Mouse (Mus musculus) embryonic facial prominence, embryonic 11.5 days (tissue): ENCODE measurements around the gene Defb36. TPM values are rescaled to one million over a fixed set of nuclear protein-coding genes. Genes with fewer than 3 reads are reported as not detected.
A peak's percentile ranks its signal among the peaks of the same experiment; 100 is the strongest.

ENCODE experiments used
- ATAC-seq: fragments of 200-750 bp; cut with Nextera tagmentation; replicated peaks from 2 replicates; pipeline ENCODE4 v1.8.0; 2017; ENCODE audit warnings: low read depth; ENCODE audit not compliant: insufficient number of reproducible peaks, low FRiP score, low TSS enrichment
- DNase-seq: peaks from one replicate; pipeline ENCODE4 v3.0.0-alpha.2; 2015; ENCODE audit warnings: low spot score
- H3K27ac ChIP-seq: fragments of 300-500 bp; sonication (generic); replicated peaks from 2 replicates; pipeline ENCODE4 v1.5.1; 2014; ENCODE audit warnings: mild to moderate bottlenecking, low read depth, low read length, control low read depth
- H3K27me3 ChIP-seq: fragments of 300-500 bp; sonication (generic); 2 replicates; pipeline ENCODE4 v1.6.1; 2014; ENCODE audit warnings: mild to moderate bottlenecking, low read length, moderate library complexity, mixed read lengths; ENCODE audit not compliant: control insufficient read depth, insufficient read depth
- H3K36me3 ChIP-seq: fragments of 300-500 bp; sonication (generic); replicated peaks from 2 replicates; pipeline ENCODE4 v1.6.1; 2014; ENCODE audit warnings: low read depth, mild to moderate bottlenecking, low read length, moderate library complexity, mixed read lengths; ENCODE audit not compliant: control insufficient read depth, insufficient read depth
- H3K4me1 ChIP-seq: fragments of 300-500 bp; sonication (generic); 2 replicates; pipeline ENCODE4 v1.6.1; 2014; ENCODE audit warnings: low read length, mixed read lengths; ENCODE audit not compliant: control insufficient read depth, insufficient read depth
- H3K4me2 ChIP-seq: fragments of 300-500 bp; sonication (generic); 2 replicates; pipeline ENCODE4 v1.6.1; 2014; ENCODE audit warnings: low read depth, mild to moderate bottlenecking, control low read depth, low read length, moderate library complexity
- H3K4me3 ChIP-seq: fragments of 300-500 bp; sonication (generic); 2 replicates; pipeline ENCODE4 v1.5.1; 2014; ENCODE audit warnings: low read depth, low read length, control low read depth
- H3K9ac ChIP-seq: fragments of 300-500 bp; sonication (generic); replicated peaks from 2 replicates; pipeline ENCODE4 v1.6.1; 2014; ENCODE audit warnings: mild to moderate bottlenecking, control low read depth, low read length
- H3K9me3 ChIP-seq: fragments of 300-500 bp; sonication (generic); replicated peaks from 2 replicates; pipeline ENCODE4 v1.6.1; 2016; ENCODE audit warnings: mild to moderate bottlenecking, low read length, inconsistent platforms, mixed read lengths; ENCODE audit not compliant: control insufficient read depth
- WGBS: fragments of 180-500 bp; shearing (Covaris S2); extraction: QIAGEN DNeasy Blood & Tissue Kit; methylation state at CpG from one replicate; pipeline ENCODE4 v1.1.7; 2014; 5-methylcytosine and 5-hydroxymethylcytosine counted together
- polyA plus RNA-seq: library from polyadenylated mRNA; unstranded; fragments of >200 nt; fragmentation: Nextera tagmentation; extraction: Ambion mirVana; gene quantifications from 2 replicates; pipeline ENCODE4 v1.2.1, GENCODE M21; 2014

Defb36 gene
- polyA plus RNA-seq, 1 experiment from 2014 or later, result not detected

DNA sequence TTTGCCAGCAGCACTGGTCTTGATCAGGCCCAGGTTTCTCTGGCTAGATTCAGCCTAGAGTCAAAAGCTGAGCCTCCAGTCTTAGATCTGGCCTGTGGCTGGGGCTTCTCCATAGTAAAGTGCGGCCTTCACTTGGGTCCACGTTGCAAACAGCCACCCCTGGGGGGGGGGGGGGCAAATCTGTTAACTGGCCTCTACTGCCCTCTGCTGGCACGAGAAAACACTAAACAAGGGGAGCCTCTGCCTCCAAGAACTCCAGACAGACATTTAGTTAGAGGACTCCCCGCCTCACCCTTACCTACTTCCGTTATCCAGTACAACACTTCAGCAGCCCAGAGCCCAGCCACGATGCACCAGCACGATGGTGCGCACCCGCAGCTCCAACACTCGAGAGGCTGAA, 53.3 kb downstream of the Defb36 start:
- ATAC-seq, result no peak
- peak; percentile 28 for DNase-seq
- H3K4me2 ChIP-seq, result no peak overlapping the region
- H3K27ac ChIP-seq, result no peak overlapping the region
- no peak overlapping the region for H3K4me3 ChIP-seq
- no peaks in the 10 kb centered on the region for H3K4me1 ChIP-seq
- no peaks in the 10 kb centered on the region for H3K27me3 ChIP-seq
- H3K9me3 ChIP-seq, result no peaks in the 10 kb centered on the region
- WGBS, result 57% methylated on average over 10 of the region's 10 CpGs
- no peak overlapping the region for H3K9ac ChIP-seq
- no peaks in the 10 kb centered on the region for H3K36me3 ChIP-seq

DNA sequence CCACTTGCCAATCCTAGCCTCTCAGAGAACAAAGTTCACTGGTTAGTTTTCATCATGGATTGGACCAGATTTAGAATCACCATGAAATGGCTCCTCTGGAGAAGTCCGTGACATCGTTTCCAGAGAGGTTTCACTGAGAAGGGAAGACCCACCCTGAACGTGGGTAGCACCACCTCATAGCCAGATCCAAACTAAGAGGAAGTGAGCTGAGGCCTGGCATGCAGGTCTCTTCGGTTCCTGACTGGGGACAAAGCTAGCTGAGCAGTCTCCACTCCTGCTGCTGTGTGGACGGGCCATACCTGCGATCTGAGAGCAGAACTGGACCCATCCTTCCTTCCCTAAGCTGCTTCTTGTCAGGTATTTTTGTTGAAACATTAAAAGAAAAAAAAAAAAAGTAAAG, 57.0 kb downstream of the Defb36 start:
- H3K4me3 ChIP-seq, result no peak overlapping the region
- no peaks in the 10 kb centered on the region for H3K9me3 ChIP-seq
- no peaks in the 10 kb centered on the region for H3K27me3 ChIP-seq
- no peaks in the 10 kb centered on the region for H3K36me3 ChIP-seq
- DNase-seq (no peak), ATAC-seq (no peak)
- 79% methylated on average over 6 of the region's 6 CpGs for WGBS
- H3K9ac ChIP-seq, result no peak overlapping the region
- H3K4me2 ChIP-seq, result no peak overlapping the region
- no peak overlapping the region for H3K27ac ChIP-seq
- no peaks in the 10 kb centered on the region for H3K4me1 ChIP-seq

Other genes starting within 250 kb of the Defb36 start
- 3.0 and 4.2 TPM in 2 replicates for gene Nrsn2, start 227.7 kb upstream of the Defb36 start, polyA plus RNA-seq
- 19.6 and 20.7 TPM in 2 replicates for gene Sox12, start 206.3 kb upstream of the Defb36 start, polyA plus RNA-seq
- 61.6 and 67.7 TPM in 2 replicates for gene Zcchc3, start 189.3 kb upstream of the Defb36 start, polyA plus RNA-seq
- 0.17 and 0.24 TPM in 2 replicates for gene 6820408C15Rik, start 188.7 kb upstream of the Defb36 start, polyA plus RNA-seq
- gene Defb23, start 139.7 kb upstream of the Defb36 start, polyA plus RNA-seq, result not detected in 2 replicates
- not detected in 2 replicates for gene Defb20, start 127.3 kb upstream of the Defb36 start, polyA plus RNA-seq
- gene Defb22, start 114.2 kb upstream of the Defb36 start, polyA plus RNA-seq, result not detected in 2 replicates
- not detected in 2 replicates for gene Defb26, start 92.6 kb upstream of the Defb36 start, polyA plus RNA-seq
- gene Defb28, start 86.1 kb upstream of the Defb36 start, polyA plus RNA-seq, result not detected in 2 replicates
- not detected in 2 replicates for gene Defb29, start 64.2 kb upstream of the Defb36 start, polyA plus RNA-seq
- not detected in 2 replicates for gene Gm17416, start 35.0 kb upstream of the Defb36 start, polyA plus RNA-seq
- gene Defb21, start 31.6 kb upstream of the Defb36 start, polyA plus RNA-seq, result not detected in 2 replicates
- gene Defb19, start 24.0 kb upstream of the Defb36 start, polyA plus RNA-seq, result not detected in 2 replicates
- not detected in 2 replicates for gene Defb45, start 4.9 kb upstream of the Defb36 start, polyA plus RNA-seq
- gene Defb25, start 18.7 kb downstream of the Defb36 start, polyA plus RNA-seq, result not detected in 2 replicates
- gene Rem1, start 22.6 kb downstream of the Defb36 start, polyA plus RNA-seq, result 0.36 and 0.91 TPM in 2 replicates
- gene H13, start 65.1 kb downstream of the Defb36 start, polyA plus RNA-seq, result 115 and 118 TPM in 2 replicates
- 40.6 and 45.1 TPM in 2 replicates for gene Mcts2, start 82.7 kb downstream of the Defb36 start, polyA plus RNA-seq
- 166 and 179 TPM in 2 replicates for gene Id1, start 131.9 kb downstream of the Defb36 start, polyA plus RNA-seq
- 9.8 and 11.1 TPM in 2 replicates for gene Cox4i2, start 149.8 kb downstream of the Defb36 start, polyA plus RNA-seq
- 100 and 107 TPM in 2 replicates for gene Bcl2l1, start 227.4 kb downstream of the Defb36 start, polyA plus RNA-seq
- 170 and 190 TPM in 2 replicates for gene Tpx2, start 243.6 kb downstream of the Defb36 start, polyA plus RNA-seq